Mouse (Mus musculus) neural tube, embryonic 12.5 days (tissue): ENCODE results near the gene Baz2a. TPM values are rescaled to one million over a fixed set of nuclear protein-coding genes. Genes with fewer than 3 reads are reported as not detected.
"Not testable (repeated sequence)": the region's sequence is repeated elsewhere in the genome, so short reads cannot be mapped to it uniquely, and the experiment has no call there.

Experiments used
- ATAC-seq: fragments of 200-750 bp; cut with Nextera tagmentation; 2 replicates; pipeline ENCODE4 v1.8.0; 2017; ENCODE audit warnings: low read depth, mild to moderate bottlenecking, moderate TSS enrichment, moderate library complexity; ENCODE audit not compliant: low FRiP score
- H3K27ac ChIP-seq: fragments of 300-500 bp; sonication (generic); 2 replicates; pipeline ENCODE4 v1.5.1; 2016
- H3K27me3 ChIP-seq: fragments of 300-500 bp; sonication (generic); replicated peaks from 2 replicates; pipeline ENCODE4 v1.6.1; 2016; ENCODE audit warnings: mild to moderate bottlenecking
- H3K36me3 ChIP-seq: fragments of 300-500 bp; sonication (generic); 2 replicates; pipeline ENCODE4 v1.6.1; 2016; ENCODE audit warnings: mild to moderate bottlenecking
- H3K4me1 ChIP-seq: fragments of 300-500 bp; sonication (generic); 2 replicates; pipeline ENCODE4 v1.6.1; 2016
- H3K4me2 ChIP-seq: fragments of 300-500 bp; sonication (generic); replicated peaks from 2 replicates; pipeline ENCODE4 v1.6.1; 2016; ENCODE audit warnings: mild to moderate bottlenecking
- H3K4me3 ChIP-seq: fragments of 300-500 bp; sonication (generic); 2 replicates; pipeline ENCODE4 v1.5.1; 2016
- H3K9ac ChIP-seq: fragments of 300-500 bp; sonication (generic); 2 replicates; pipeline ENCODE4 v1.6.1; 2016; ENCODE audit warnings: mild to moderate bottlenecking
- H3K9me3 ChIP-seq: fragments of 300-500 bp; sonication (generic); 2 replicates; pipeline ENCODE4 v1.6.1; 2016; ENCODE audit warnings: mild to moderate bottlenecking
- WGBS: fragments of 180-500 bp; shearing (Covaris S2); methylation state at CpG from one replicate; pipeline ENCODE4 v1.1.7; 2016; 5-methylcytosine and 5-hydroxymethylcytosine counted together
- polyA plus RNA-seq: library from polyadenylated mRNA; unstranded; fragments of >200 nt; fragmentation: Nextera tagmentation; extraction: Ambion mirVana; gene quantifications from 2 replicates; pipeline ENCODE4 v1.2.1, GENCODE M21; 2016

The Baz2a gene
- 12.2 and 14.9 TPM in 2 replicates for polyA plus RNA-seq

GRCm38 (mm10) chr10:128091564-128092505 lies at the start of gene Baz2a:
Baz2a (plus strand) TSS chr10:128091577.
- 1% methylated on average over 20 of the region's 20 CpGs for WGBS
- Histone ChIP-seq H3K27ac (peak within 1 kb of the TSS; percentile 80), H3K27me3 (no peaks in the 10 kb centered on the region), H3K4me1 (peaks cover 40% of the 10 kb centered on the region), H3K36me3 (peaks cover 35% of the 10 kb centered on the region), H3K9me3 (no peaks in the 10 kb centered on the region), H3K9ac (peak within 1 kb of the TSS; percentile 85), H3K4me3 (peak within 1 kb of the TSS; percentile 87), H3K4me2 (peak within 1 kb of the TSS; percentile 93)
- ATAC-seq, result peak; percentile 25; the same call in 1 of the 2 replicates

GRCm38 (mm10) chr10:128041636-128042035 lies 49.7 kb upstream of the Baz2a start:
- no peaks in the 10 kb centered on the region for H3K27me3 ChIP-seq
- H3K36me3 ChIP-seq, result peaks cover 76% of the 10 kb centered on the region
- WGBS, result 83% methylated on average over 4 of the region's 4 CpGs
- H3K27ac ChIP-seq, result no peak overlapping the region
- peaks cover 41% of the 10 kb centered on the region for H3K4me1 ChIP-seq
- H3K9me3 ChIP-seq, result no peaks in the 10 kb centered on the region
- no peak overlapping the region for H3K4me3 ChIP-seq
- no peak overlapping the region for H3K4me2 ChIP-seq
- H3K9ac ChIP-seq, result no peak overlapping the region
- ATAC-seq, result no peak

GRCm38 (mm10) chr10:128042466-128042865 lies 48.9 kb upstream of the Baz2a start:
- 96% methylated on average over 3 of the region's 3 CpGs for WGBS

GRCm38 (mm10) chr10:128043041-128043835 lies 48.1 kb upstream of the Baz2a start:
- Histone ChIP-seq H3K27ac (no peak overlapping the region), H3K4me1 (peaks cover 27% of the 10 kb centered on the region), H3K36me3 (peaks cover 87% of the 10 kb centered on the region), H3K9ac (no peak overlapping the region), H3K27me3 (no peaks in the 10 kb centered on the region), H3K4me3 (no peak overlapping the region), H3K4me2 (no peak overlapping the region), H3K9me3 (no peaks in the 10 kb centered on the region)
- ATAC-seq, result no peak
- 79% methylated on average over 3 of the region's 3 CpGs for WGBS

More at GRCm38 (mm10) chr10:128042466-128042865, 48.9 kb upstream of the Baz2a start:
- no peak for ATAC-seq
- peaks cover 32% of the 10 kb centered on the region for H3K4me1 ChIP-seq
- H3K9ac ChIP-seq, result no peak overlapping the region
- no peaks in the 10 kb centered on the region for H3K9me3 ChIP-seq
- peaks cover 82% of the 10 kb centered on the region for H3K36me3 ChIP-seq
- H3K4me3 ChIP-seq, result no peak overlapping the region
- H3K27me3 ChIP-seq, result no peaks in the 10 kb centered on the region
- H3K4me2 ChIP-seq, result no peak overlapping the region
- no peak overlapping the region for H3K27ac ChIP-seq

- WGBS, result 95% methylated on average over 8 of the region's 8 CpGs
- Histone ChIP-seq H3K4me2 (no peak overlapping the region), H3K9me3 (no peaks in the 10 kb centered on the region), H3K27ac (no peak overlapping the region), H3K4me1 (peaks cover 10% of the 10 kb centered on the region), H3K36me3 (peaks cover 79% of the 10 kb centered on the region), H3K27me3 (no peaks in the 10 kb centered on the region), H3K4me3 (no peak overlapping the region), H3K9ac (no peak overlapping the region)
- no peak for ATAC-seq
These were observed 43.2 kb upstream of the Baz2a start for GRCm38 (mm10) chr10:128048157-128048556.

GRCm38 (mm10) chr10:128049741-128050140 lies 41.6 kb upstream of the Baz2a start:
- no peaks in the 10 kb centered on the region for H3K27me3 ChIP-seq
- WGBS, result 91% methylated on average over 2 of the region's 2 CpGs
- H3K9me3 ChIP-seq, result no peaks in the 10 kb centered on the region
- peaks cover 64% of the 10 kb centered on the region for H3K36me3 ChIP-seq
- H3K4me3 ChIP-seq, result no peak overlapping the region
- 0 out of 2 replicates have a peak, but pooled peaks have one; percentile 37 for ATAC-seq
- H3K27ac ChIP-seq, result no peak overlapping the region
- H3K4me2 ChIP-seq, result no peak overlapping the region
- no peak overlapping the region for H3K9ac ChIP-seq
- H3K4me1 ChIP-seq, result no peaks in the 10 kb centered on the region

GRCm38 (mm10) chr10:128050355-128050754 lies 41.0 kb upstream of the Baz2a start:
- Histone ChIP-seq H3K4me1 (no peaks in the 10 kb centered on the region), H3K27ac (no peak overlapping the region), H3K36me3 (peaks cover 58% of the 10 kb centered on the region), H3K9ac (no peak overlapping the region), H3K27me3 (no peaks in the 10 kb centered on the region), H3K9me3 (no peaks in the 10 kb centered on the region), H3K4me2 (no peak overlapping the region), H3K4me3 (no peak overlapping the region)
- ATAC-seq, result no peak
- WGBS, result 82% methylated on average over 2 of the region's 2 CpGs

- Histone ChIP-seq H3K9me3 (no peaks in the 10 kb centered on the region), H3K4me2 (no peak overlapping the region), H3K27me3 (no peaks in the 10 kb centered on the region), H3K4me3 (no peak overlapping the region), H3K9ac (no peak overlapping the region), H3K36me3 (peaks cover 46% of the 10 kb centered on the region), H3K4me1 (no peaks in the 10 kb centered on the region), H3K27ac (no peak overlapping the region)
- WGBS, result 94% methylated on average over 5 of the region's 5 CpGs
- ATAC-seq, result no peak
These were observed 39.8 kb upstream of the Baz2a start for GRCm38 (mm10) chr10:128051589-128051988.

- 100% methylated on average over 1 of the region's 2 CpGs for WGBS
- not testable (repeated sequence) for H3K9ac ChIP-seq, H3K4me1 ChIP-seq, H3K27ac ChIP-seq, H3K27me3 ChIP-seq, ATAC-seq, H3K4me2 ChIP-seq, H3K4me3 ChIP-seq, H3K9me3 ChIP-seq
- peaks cover 41% of the 10 kb centered on the region for H3K36me3 ChIP-seq
These were observed 39.2 kb upstream of the Baz2a start for GRCm38 (mm10) chr10:128052136-128052535.

- H3K9me3 ChIP-seq, result no peaks in the 10 kb centered on the region
- WGBS, result 95% methylated on average over 8 of the region's 8 CpGs
- no peak overlapping the region for H3K9ac ChIP-seq
- no peak overlapping the region for H3K4me2 ChIP-seq
- H3K27ac ChIP-seq, result no peak overlapping the region
- no peaks in the 10 kb centered on the region for H3K27me3 ChIP-seq
- peaks cover 34% of the 10 kb centered on the region for H3K36me3 ChIP-seq
- ATAC-seq, result no peak
- no peak overlapping the region for H3K4me3 ChIP-seq
- peaks cover 6% of the 10 kb centered on the region; the same call in 1 of the 2 replicates for H3K4me1 ChIP-seq
These were observed 38.4 kb upstream of the Baz2a start for GRCm38 (mm10) chr10:128053001-128053400.

- 1% methylated on average over 18 of the region's 18 CpGs for WGBS
- peaks cover 23% of the 10 kb centered on the region for H3K4me1 ChIP-seq
- peak overlapping the region; percentile 67 for H3K4me2 ChIP-seq
- no peaks in the 10 kb centered on the region for H3K36me3 ChIP-seq
- peak overlapping the region; percentile 82 for H3K9ac ChIP-seq
- ATAC-seq, result peak; percentile 38
- H3K9me3 ChIP-seq, result no peaks in the 10 kb centered on the region
- H3K27ac ChIP-seq, result peak overlapping the region; percentile 97
- no peaks in the 10 kb centered on the region for H3K27me3 ChIP-seq
- H3K4me3 ChIP-seq, result peak overlapping the region; percentile 72
These were observed 33.2 kb upstream of the Baz2a start for GRCm38 (mm10) chr10:128058184-128058583.

GRCm38 (mm10) chr10:128058601-128059151 lies 32.7 kb upstream of the Baz2a start, which contains the start of gene Ptges3:
Ptges3 (plus strand) TSS chr10:128058954.
- peak; percentile 89 for ATAC-seq
- peak within 1 kb of the TSS; percentile 67 for H3K4me2 ChIP-seq
- peaks cover 2% of the 10 kb centered on the region; the same call in 1 of the 2 replicates for H3K36me3 ChIP-seq
- WGBS, result under 1% methylated on average over 64 of the region's 72 CpGs
- H3K4me3 ChIP-seq, result peak within 1 kb of the TSS; percentile 72
- H3K4me1 ChIP-seq, result peaks cover 23% of the 10 kb centered on the region
- no peaks in the 10 kb centered on the region for H3K27me3 ChIP-seq
- no peaks in the 10 kb centered on the region for H3K9me3 ChIP-seq
- H3K27ac ChIP-seq, result peak within 1 kb of the TSS; percentile 97
- peak within 1 kb of the TSS; percentile 93 for H3K9ac ChIP-seq
